Mouse (Mus musculus) bone marrow, adult 2 months (tissue): ENCODE results near the gene Camk2g.

Source experiments
- CTCF ChIP-seq: fragments of 200-500 bp; IDR thresholded peaks from 2 replicates; pipeline ENCODE4 v1.5.1; 2011; ENCODE audit warnings: low read length, control low read depth; ENCODE audit not compliant: control insufficient read depth, insufficient read depth
- POLR2A ChIP-seq: fragments of 200-500 bp; IDR thresholded peaks from 2 replicates; pipeline ENCODE4 v1.6.1; 2011; ENCODE audit warnings: low read depth, mild to moderate bottlenecking, control low read depth, low read length, borderline replicate concordance; ENCODE audit not compliant: control insufficient read depth

DNA sequence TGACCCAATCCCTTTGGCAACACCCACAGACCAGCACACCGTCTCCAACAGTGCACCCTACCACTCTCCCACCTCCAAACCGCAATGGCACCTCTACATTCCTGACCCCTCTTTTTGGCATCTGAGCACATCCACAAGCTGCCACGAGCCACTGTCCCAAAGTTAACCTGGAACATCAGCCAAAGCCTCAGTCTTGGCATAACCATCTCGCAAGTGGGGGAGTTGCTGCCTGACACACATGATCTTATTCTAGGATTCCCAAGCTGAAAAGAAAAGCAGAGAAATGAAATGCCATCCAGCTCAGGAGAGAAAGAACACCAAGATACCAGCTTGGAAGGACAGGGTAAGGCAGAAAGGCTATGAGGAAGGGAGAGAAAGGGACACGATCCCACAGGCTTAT, 3.4 kb downstream of the Camk2g start:
- no peak for TF ChIP-seq CTCF
- TF ChIP-seq POLR2A: no peak
